Mouse (Mus musculus) spleen, adult 2 months (tissue): Measurements from ENCODE around the gene Acot11.
A peak's percentile ranks its signal among the peaks of the same experiment; 100 is the strongest.

Experiments
- CTCF ChIP-seq: fragments of 200-500 bp; IDR thresholded peaks from 2 replicates; pipeline ENCODE4 v1.5.1; 2011; ENCODE audit warnings: mild to moderate bottlenecking, inconsistent platforms; ENCODE audit not compliant: insufficient read depth, insufficient read length, insufficient replicate concordance; ENCODE audit errors: extremely low read depth
- POLR2A ChIP-seq: fragments of 200-500 bp; IDR thresholded peaks from 2 replicates; pipeline ENCODE4 v1.6.1; 2011; ENCODE audit warnings: low read depth, low read length, inconsistent platforms

DNA sequence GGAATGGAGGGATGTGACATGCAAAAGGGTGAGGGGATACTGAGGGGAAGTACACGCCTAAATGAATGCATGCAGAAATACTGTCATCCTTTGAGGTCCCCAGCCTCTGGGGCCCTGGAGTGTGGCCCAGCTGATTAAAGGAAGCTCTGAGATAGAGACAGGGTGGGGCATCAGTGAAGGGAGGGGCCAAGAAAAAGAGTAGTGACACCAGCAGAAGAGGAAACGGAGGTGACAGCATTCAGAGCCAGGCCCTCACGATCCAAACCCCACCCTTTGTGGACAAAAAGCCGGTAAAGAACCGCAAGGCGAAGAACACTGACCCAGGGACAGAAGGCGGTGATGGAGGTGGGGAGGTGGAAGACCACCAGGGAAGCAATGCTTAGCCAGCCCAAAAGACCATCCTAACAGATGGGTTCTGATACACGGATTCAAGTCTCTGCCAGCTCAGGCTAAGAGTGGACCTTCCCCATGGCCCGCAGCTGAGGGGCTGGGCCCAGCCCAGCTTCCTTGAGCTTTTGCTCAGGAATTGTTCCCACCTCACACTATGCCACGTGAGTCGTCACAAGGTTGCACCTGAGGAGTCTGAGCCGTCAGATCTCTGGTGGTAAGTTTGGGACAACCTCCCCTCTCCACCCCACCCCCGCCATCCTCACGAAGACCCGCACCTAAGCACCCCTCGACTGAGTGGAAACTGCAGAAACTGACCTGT is 443 bp downstream of the Acot11 start:
- TF ChIP-seq CTCF: no peak
- TF ChIP-seq POLR2A: peak; percentile 13; the same call in 1 of the 2 replicates
